Mouse (Mus musculus) c-Kit-positive CD71-negative TER-119-negative erythroid progenitor cells, embryonic 14.5 days (primary cell): ENCODE measurements around the gene Homer2.

Experiments
- DNase-seq: peaks from one replicate; pipeline ENCODE4 v3.0.0-alpha.2; 2013; ENCODE audit warnings: low read depth

Homer2 gene

GRCm38 (mm10) chr7:81698357-81698756 is 9.0 kb downstream of the Homer2 start:
- DNase-seq, result no peak

DNA sequence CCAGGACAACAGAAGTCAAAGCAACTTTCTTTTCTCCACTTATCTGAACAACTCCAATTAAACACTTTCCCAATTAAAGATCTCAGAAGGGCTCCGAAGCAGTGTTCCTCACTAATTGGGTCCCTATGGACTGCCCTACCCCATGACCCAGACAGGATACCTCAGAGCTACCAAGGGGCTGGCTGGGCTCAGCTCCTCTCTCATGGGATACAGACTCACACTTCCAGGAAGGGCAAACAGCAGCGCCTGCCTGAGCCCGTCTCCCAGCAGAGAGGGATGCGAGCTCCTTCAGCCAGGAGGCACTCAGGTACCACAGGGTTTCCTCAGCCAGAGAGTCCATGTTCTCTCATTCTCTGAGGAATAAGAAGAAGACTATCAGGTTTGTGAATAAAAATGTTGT is 9.4 kb downstream of the Homer2 start:
- no peak for DNase-seq

- no peak for DNase-seq
Observed at GRCm38 (mm10) chr7:81695763-81696533, 11.4 kb downstream of the Homer2 start.

DNA sequence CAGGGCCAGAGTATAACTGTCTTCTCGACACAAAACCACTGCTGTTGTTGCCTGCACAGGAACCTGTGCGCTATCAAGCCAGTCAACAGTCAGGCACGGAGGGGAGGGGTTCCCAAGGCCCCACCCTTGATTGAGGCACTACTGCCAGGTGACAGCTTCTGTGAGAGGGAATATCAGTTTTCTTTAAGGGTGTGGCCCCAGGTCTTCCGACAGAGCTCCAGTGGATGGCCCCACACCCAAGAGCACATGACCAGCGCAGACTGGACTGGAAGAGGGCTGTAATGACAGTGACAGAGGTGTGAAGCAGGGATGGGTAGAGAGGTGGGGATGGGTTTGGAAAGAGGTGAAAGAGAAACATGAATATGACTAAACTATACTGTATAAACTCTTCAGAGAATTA is 16.3 kb downstream of the Homer2 start:
- DNase-seq, result no peak

- no peak for DNase-seq
Observed at GRCm38 (mm10) chr7:81689116-81689681, 18.1 kb downstream of the Homer2 start.

DNA sequence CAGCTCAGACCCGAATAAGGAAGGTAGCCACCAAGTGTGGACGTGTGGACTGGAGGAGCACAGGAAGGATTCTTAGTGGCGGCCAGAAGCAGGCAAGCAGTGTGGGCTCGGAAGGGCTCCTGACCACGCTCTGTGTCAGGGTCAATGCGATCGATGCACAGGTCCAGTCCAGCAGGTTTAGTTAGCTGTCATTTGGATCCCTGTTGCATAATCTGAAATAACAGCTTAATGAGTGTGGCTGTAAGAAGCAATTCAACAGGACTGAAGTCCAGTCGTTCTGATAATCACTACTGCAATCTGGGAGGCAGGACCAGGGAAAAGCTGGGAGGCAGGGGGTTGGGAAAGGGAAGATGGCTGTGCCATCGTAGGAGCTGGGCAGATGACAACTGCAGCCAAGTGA is 18.9 kb downstream of the Homer2 start:
- no peak for DNase-seq

DNA sequence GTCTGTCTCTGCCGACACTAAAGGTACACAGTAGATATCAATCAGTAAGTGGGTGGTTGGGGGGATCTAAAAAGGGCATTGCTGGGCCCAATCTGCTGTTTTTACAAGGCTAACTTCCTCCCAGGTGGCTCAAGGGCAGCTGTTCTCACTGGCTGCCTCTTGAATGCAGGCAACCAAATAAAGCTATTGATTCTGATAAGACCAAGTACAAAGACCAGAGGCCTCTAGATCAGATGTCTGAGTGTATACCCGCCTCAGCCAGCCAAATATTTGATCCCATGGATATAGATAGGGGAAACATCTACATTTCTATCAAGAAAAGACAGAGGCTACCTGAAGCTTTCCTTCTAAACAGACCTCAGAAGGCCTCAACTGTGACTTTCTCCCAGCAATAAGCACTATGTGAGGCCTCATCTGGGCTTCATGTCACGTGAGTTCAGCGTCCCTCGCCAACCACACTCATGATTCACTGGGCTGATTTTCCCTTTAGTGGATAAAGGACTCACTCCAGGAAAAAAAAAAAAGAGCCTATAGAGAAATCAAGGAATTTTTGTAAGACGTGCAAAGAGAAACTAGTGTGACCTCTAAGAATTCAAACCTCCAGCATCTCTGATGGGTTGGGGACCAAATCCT is 19.5 kb downstream of the Homer2 start:
- no peak for DNase-seq

- no peak for DNase-seq
Observed at GRCm38 (mm10) chr7:81685375-81685774, 22.0 kb downstream of the Homer2 start.

DNA sequence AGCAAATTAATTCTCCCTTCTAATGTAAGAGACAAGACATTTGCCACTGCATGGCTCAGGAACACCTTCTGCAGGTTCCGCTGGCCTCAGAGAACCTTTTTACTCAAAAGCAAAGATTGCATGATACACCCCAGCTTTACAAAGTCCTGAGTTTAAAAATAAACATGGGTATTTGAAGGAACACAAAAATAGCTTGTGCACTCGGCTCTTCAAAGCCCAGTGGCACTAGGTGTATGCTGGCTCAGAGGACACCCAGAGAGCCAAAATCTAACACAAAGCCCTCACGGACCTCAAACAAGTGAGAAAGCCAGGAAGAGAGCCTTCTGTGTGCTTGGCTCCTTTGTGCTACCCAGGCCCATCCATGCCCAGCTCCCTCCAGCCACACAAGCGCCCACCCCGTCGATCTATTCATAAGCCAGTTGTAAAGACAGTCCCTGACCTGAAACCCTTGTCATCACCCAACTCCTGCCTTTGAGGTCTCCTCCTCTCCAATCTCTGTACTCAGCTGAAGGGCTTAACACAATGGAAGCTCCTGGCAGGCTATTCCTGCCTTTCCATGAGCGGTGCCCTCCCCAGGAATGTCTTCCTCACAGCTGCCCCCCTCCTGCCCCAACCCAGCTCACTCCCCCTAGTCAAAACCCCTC is 23.4 kb downstream of the Homer2 start:
- no peak for DNase-seq

DNA sequence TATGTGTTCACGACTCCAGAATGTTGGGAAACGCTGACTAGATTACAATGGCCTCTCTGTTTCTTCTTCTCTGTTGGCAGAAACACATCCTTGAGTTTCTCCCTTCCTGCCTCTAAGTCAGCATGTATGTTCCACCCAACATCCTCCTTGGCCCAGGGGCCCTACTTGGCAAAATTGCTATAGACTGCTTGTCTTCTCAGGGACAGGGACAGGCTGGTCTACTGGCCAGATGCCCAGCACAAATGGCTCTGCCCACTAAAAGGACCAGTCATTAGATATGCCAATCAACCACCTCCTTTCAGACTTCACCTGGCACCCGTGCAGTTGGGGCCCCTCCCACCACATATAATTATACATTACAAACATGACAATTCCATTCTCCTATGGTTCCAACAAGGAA is 25.9 kb downstream of the Homer2 start:
- DNase-seq, result no peak

DNA sequence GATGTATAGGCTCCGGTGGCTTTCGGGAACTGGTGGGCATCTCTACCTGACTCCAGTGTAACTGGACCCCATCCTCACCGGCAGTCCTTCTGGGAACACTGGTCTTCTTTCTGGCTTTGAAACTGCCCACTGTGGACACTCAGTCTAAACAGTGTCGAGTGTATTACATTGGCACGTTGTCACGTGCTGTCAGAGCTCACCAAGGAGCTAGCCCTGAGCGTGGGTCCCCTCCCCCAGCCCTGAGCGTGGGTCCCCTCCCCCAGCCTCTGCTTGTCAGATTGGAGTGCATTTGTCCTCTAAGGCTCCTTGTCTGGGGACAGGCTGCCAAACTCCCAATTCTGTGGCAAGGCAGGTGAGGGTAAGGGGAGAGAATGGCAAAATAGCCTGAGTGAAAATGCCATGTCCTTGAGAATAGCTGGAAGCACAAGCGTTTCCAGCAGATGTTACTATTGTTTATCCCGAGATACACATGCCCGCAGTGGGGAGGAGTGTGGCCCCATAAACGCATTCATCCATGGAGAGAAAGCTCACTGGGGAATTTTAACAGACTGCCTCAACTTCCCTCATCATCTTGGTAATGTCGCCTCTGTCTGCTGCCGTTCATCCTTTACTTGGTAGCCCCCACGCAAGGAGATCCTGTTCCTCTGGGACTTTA is 33.8 kb downstream of the Homer2 start:
- no peak for DNase-seq

- DNase-seq, result no peak
Observed at GRCm38 (mm10) chr7:81672735-81673291, 34.5 kb downstream of the Homer2 start.

- no peak for DNase-seq
Observed at GRCm38 (mm10) chr7:81667156-81667555, 40.2 kb downstream of the Homer2 start.

GRCm38 (mm10) chr7:81666585-81666984 is 40.7 kb downstream of the Homer2 start:
- peak; percentile 2 for DNase-seq

DNA sequence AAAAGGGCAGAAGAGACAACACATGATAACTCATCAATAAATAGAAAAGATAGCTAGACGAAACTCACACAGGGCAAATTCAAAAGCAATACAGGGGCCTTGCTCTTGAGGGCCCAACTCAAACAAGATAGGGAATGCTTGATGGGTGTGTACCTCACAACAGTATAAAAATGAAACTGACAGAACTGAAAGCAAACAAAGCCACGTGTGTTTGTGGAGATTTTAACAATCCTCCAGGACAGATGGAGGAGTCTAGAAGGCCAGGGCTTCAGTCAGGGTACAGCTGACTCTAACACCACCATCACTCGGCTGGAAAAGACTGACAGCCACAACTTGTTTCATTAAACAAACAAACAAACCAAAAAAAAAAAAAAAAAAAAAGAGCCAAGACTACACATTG is 44.3 kb downstream of the Homer2 start:
- DNase-seq, result no peak

- no peak for DNase-seq
Observed at GRCm38 (mm10) chr7:81657631-81658347, 49.5 kb downstream of the Homer2 start.

DNA sequence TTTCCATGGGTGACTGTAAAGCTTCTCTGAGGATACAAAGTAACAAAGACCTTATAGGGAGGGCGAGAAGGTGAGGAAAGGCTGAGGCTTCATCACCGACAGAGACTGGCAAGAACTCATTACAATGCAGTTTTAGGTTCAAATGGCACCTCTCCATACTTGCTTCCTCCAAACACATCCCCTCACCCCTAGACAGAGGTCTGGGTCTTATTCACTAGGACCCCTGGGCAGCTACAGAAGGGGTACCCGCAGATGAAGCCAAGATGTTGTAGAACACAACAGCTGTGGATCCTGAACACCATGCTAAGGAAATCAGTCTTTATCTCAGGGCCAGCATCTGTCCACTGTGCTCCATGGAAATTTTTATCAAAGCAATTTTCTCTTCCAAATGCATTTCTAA is 50.3 kb downstream of the Homer2 start:
- no peak for DNase-seq

DNA sequence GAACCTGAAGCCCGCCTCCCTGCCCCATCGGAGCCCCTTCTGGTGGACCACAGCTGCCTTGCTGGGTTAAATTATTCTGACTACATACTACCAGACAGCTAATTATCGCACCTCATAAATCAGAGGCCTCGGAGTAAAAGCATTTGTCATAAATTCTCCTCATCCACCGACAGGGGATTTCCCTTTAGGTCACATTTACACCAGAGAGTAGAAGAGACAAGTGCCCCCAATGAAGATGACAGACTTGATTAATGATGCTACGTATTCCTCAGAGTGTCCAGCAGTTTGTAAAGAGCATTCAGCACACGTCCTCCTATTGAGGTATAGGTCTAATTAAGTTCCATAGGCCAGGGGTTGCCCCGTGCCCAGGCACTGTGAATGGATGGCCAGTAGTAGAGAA is 50.7 kb downstream of the Homer2 start:
- no peak for DNase-seq

GRCm38 (mm10) chr7:81654946-81655718 is 52.2 kb downstream of the Homer2 start:
- no peak for DNase-seq

DNA sequence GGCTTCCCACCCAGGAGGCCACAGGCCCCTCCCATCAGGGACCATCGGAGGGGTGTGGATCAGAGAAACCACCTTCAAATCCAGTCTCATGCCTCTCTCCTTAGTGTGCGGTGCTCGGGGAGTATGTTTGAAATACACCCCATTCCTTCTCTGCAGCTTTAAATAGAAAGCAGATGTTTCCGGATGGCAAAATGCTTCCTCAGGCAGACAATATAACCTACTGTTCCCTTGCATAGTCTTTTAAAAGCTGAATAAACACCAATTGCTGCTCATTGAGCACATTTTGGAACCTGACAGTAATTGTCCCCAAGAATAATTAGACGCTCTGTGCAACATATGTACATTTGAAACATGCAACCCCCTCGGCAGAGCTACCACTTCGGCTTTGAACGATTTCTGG is 53.3 kb downstream of the Homer2 start:
- DNase-seq, result no peak

GRCm38 (mm10) chr7:81652296-81652695 is 55.0 kb downstream of the Homer2 start:
- no peak for DNase-seq
